Mouse (Mus musculus): ENCODE measurements at regions not wholly inside any gene's neighbourhood (a gene's known extent, or its start where the extent isn't known, plus 50 kb on each side); places are given as distances from the start of the nearest gene placed in this dataset.

DNA sequence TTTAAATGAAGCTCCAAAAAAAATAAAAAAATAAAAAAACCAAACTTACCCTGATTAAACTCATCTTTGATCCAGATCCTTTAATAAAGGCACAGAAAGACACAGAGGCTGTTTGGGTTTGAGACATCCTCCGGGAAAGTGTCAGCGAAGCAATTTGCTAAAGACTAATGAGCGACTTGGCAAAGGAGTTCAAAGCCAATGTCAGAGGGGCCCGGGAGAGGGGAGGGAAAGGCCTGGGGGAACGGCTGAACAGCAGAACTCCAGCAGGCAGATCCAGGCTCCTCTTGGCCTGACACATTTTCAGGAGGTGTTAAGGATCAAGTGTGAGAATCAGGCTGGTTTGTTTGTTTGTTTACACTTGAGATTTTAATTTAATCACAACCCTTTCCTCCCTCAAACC lies 49.9 kb upstream of the Msx2 start:
- intact Hi-C loops (cut with DNase I; ENCODE audit: low total_unique reads): no loop called here
- DNase-seq: no peak
